Mouse (Mus musculus) embryonic facial prominence, embryonic 15.5 days (tissue): ENCODE measurements around the gene Tfap4. TPM values are rescaled to one million over a fixed set of nuclear protein-coding genes. Genes with fewer than 3 reads are reported as not detected.

ENCODE experiments used
- ATAC-seq: fragments of 200-750 bp; cut with Nextera tagmentation; 2 replicates; pipeline ENCODE4 v1.8.0; 2017; ENCODE audit warnings: low read depth, moderate TSS enrichment; ENCODE audit not compliant: insufficient number of reproducible peaks, low FRiP score, low TSS enrichment
- H3K27ac ChIP-seq: fragments of 300-500 bp; sonication (generic); replicated peaks from 2 replicates; pipeline ENCODE4 v1.5.1; 2015; ENCODE audit warnings: mild to moderate bottlenecking, inconsistent platforms
- H3K27me3 ChIP-seq: fragments of 300-500 bp; sonication (generic); 2 replicates; pipeline ENCODE4 v1.6.1; 2015; ENCODE audit warnings: inconsistent platforms
- H3K36me3 ChIP-seq: fragments of 300-500 bp; sonication (generic); 2 replicates; pipeline ENCODE4 v1.6.1; 2015; ENCODE audit warnings: mild to moderate bottlenecking, inconsistent platforms
- H3K4me1 ChIP-seq: fragments of 300-500 bp; sonication (generic); 2 replicates; pipeline ENCODE4 v1.6.1; 2015; ENCODE audit warnings: inconsistent platforms
- H3K4me2 ChIP-seq: fragments of 300-500 bp; sonication (generic); replicated peaks from 2 replicates; pipeline ENCODE4 v1.6.1; 2015; ENCODE audit warnings: mild to moderate bottlenecking, inconsistent platforms
- H3K4me3 ChIP-seq: fragments of 300-500 bp; sonication (generic); replicated peaks from 2 replicates; pipeline ENCODE4 v1.5.1; 2015; ENCODE audit warnings: mild to moderate bottlenecking, inconsistent platforms
- H3K9ac ChIP-seq: fragments of 300-500 bp; sonication (generic); 2 replicates; pipeline ENCODE4 v1.6.1; 2015; ENCODE audit warnings: inconsistent platforms
- H3K9me3 ChIP-seq: fragments of 300-500 bp; sonication (generic); replicated peaks from 2 replicates; pipeline ENCODE4 v1.6.1; 2016; ENCODE audit warnings: inconsistent platforms
- WGBS: fragments of 180-500 bp; shearing (Covaris S2); methylation state at CpG from one replicate; pipeline ENCODE4 v1.1.7; 2015; 5-methylcytosine and 5-hydroxymethylcytosine counted together
- polyA plus RNA-seq: library from polyadenylated mRNA; unstranded; fragments of >200 nt; fragmentation: Nextera tagmentation; extraction: Ambion mirVana; gene quantifications from 2 replicates; pipeline ENCODE4 v1.2.1, GENCODE M21; 2015

The Tfap4 gene
- polyA plus RNA-seq, 1 experiment from 2014 or later = 23.6 TPM

- Histone ChIP-seq H3K4me2 (no peak overlapping the region), H3K27ac (peak overlapping the region; percentile 66; the same call in 1 of the 2 replicates), H3K4me3 (no peak overlapping the region), H3K4me1 (peaks cover 13% of the 10 kb centered on the region), H3K27me3 (no peaks in the 10 kb centered on the region), H3K9me3 (no peaks in the 10 kb centered on the region), H3K9ac (no peak overlapping the region), H3K36me3 (no peaks in the 10 kb centered on the region)
- 60% methylated on average over 3 of the region's 3 CpGs for WGBS
- peak; percentile 64 for ATAC-seq
Observed at GRCm38 (mm10) chr16:4512661-4513438, 46.8 kb downstream of the Tfap4 start.

GRCm38 (mm10) chr16:4511371-4511770 lies 48.3 kb downstream of the Tfap4 start:
- H3K9ac ChIP-seq = no peak overlapping the region
- no peak for ATAC-seq
- H3K4me2 ChIP-seq = no peak overlapping the region
- H3K4me3 ChIP-seq = no peak overlapping the region
- H3K36me3 ChIP-seq = no peaks in the 10 kb centered on the region
- WGBS = 66% methylated on average over 2 of the region's 2 CpGs
- peaks cover 13% of the 10 kb centered on the region for H3K4me1 ChIP-seq
- no peaks in the 10 kb centered on the region for H3K27me3 ChIP-seq
- H3K27ac ChIP-seq = no peak overlapping the region
- H3K9me3 ChIP-seq = no peaks in the 10 kb centered on the region

- no peaks in the 10 kb centered on the region for H3K36me3 ChIP-seq
- no peak overlapping the region for H3K4me3 ChIP-seq
- H3K27me3 ChIP-seq = no peaks in the 10 kb centered on the region
- H3K4me2 ChIP-seq = no peak overlapping the region
- no peaks in the 10 kb centered on the region for H3K9me3 ChIP-seq
- no peak overlapping the region for H3K27ac ChIP-seq
- WGBS = 66% methylated on average over 3 of the region's 3 CpGs
- no peak overlapping the region for H3K9ac ChIP-seq
- ATAC-seq = no peak
- H3K4me1 ChIP-seq = no peaks in the 10 kb centered on the region
Observed at GRCm38 (mm10) chr16:4506181-4506580, 53.5 kb downstream of the Tfap4 start.

- H3K36me3 ChIP-seq = no peaks in the 10 kb centered on the region
- H3K9ac ChIP-seq = no peak overlapping the region
- no peaks in the 10 kb centered on the region for H3K9me3 ChIP-seq
- H3K27me3 ChIP-seq = no peaks in the 10 kb centered on the region
- no peak overlapping the region for H3K27ac ChIP-seq
- no peak overlapping the region for H3K4me2 ChIP-seq
- peaks cover 4% of the 10 kb centered on the region; the same call in 1 of the 2 replicates for H3K4me1 ChIP-seq
- ATAC-seq = no peak
- 83% methylated on average over 1 of the region's 1 CpGs for WGBS
- H3K4me3 ChIP-seq = no peak overlapping the region
Observed at GRCm38 (mm10) chr16:4503495-4503894, 56.2 kb downstream of the Tfap4 start.

GRCm38 (mm10) chr16:4502568-4502967 lies 57.1 kb downstream of the Tfap4 start:
- Histone ChIP-seq H3K4me2 (no peak overlapping the region), H3K36me3 (no peaks in the 10 kb centered on the region), H3K27me3 (no peaks in the 10 kb centered on the region), H3K4me1 (peaks cover 5% of the 10 kb centered on the region; the same call in 1 of the 2 replicates), H3K9me3 (no peaks in the 10 kb centered on the region), H3K4me3 (no peak overlapping the region), H3K9ac (no peak overlapping the region), H3K27ac (no peak overlapping the region)
- ATAC-seq = no peak

GRCm38 (mm10) chr16:4501703-4502102 lies 58.0 kb downstream of the Tfap4 start:
- no peak overlapping the region for H3K27ac ChIP-seq
- no peaks in the 10 kb centered on the region for H3K9me3 ChIP-seq
- H3K4me1 ChIP-seq = peaks cover 5% of the 10 kb centered on the region; the same call in 1 of the 2 replicates
- no peak overlapping the region for H3K9ac ChIP-seq
- ATAC-seq = no peak
- WGBS = 86% methylated on average over 3 of the region's 3 CpGs
- no peaks in the 10 kb centered on the region for H3K36me3 ChIP-seq
- H3K27me3 ChIP-seq = no peaks in the 10 kb centered on the region
- no peak overlapping the region for H3K4me2 ChIP-seq
- no peak overlapping the region for H3K4me3 ChIP-seq

GRCm38 (mm10) chr16:4500598-4501385 lies 58.9 kb downstream of the Tfap4 start:
- no peak for ATAC-seq
- WGBS = 82% methylated on average over 8 of the region's 8 CpGs
- no peak overlapping the region for H3K4me3 ChIP-seq

GRCm38 (mm10) chr16:4497762-4498607 lies 61.7 kb downstream of the Tfap4 start:
- H3K36me3 ChIP-seq = no peaks in the 10 kb centered on the region
- WGBS = 69% methylated on average over 8 of the region's 8 CpGs
- H3K4me2 ChIP-seq = no peak overlapping the region
- no peak overlapping the region for H3K9ac ChIP-seq
- H3K27me3 ChIP-seq = no peaks in the 10 kb centered on the region
- no peak overlapping the region for H3K4me3 ChIP-seq
- H3K27ac ChIP-seq = no peak overlapping the region
- H3K4me1 ChIP-seq = peaks cover 5% of the 10 kb centered on the region; the same call in 1 of the 2 replicates
- no peak for ATAC-seq
- no peaks in the 10 kb centered on the region for H3K9me3 ChIP-seq

More at GRCm38 (mm10) chr16:4500598-4501385, 58.9 kb downstream of the Tfap4 start:
- Histone ChIP-seq H3K9me3 (no peaks in the 10 kb centered on the region), H3K27me3 (no peaks in the 10 kb centered on the region), H3K9ac (no peak overlapping the region), H3K36me3 (no peaks in the 10 kb centered on the region), H3K4me1 (peaks cover 5% of the 10 kb centered on the region; the same call in 1 of the 2 replicates), H3K27ac (no peak overlapping the region), H3K4me2 (no peak overlapping the region)

- no peak for ATAC-seq
- no peaks in the 10 kb centered on the region for H3K27me3 ChIP-seq
- H3K4me2 ChIP-seq = no peak overlapping the region
- H3K4me1 ChIP-seq = peaks cover 5% of the 10 kb centered on the region; the same call in 1 of the 2 replicates
- H3K9ac ChIP-seq = no peak overlapping the region
- H3K9me3 ChIP-seq = no peaks in the 10 kb centered on the region
- WGBS = 89% methylated on average over 3 of the region's 3 CpGs
- H3K27ac ChIP-seq = no peak overlapping the region
- H3K36me3 ChIP-seq = no peaks in the 10 kb centered on the region; the same call in 1 of the 2 replicates
- H3K4me3 ChIP-seq = no peak overlapping the region
Observed at GRCm38 (mm10) chr16:4496470-4496869, 63.2 kb downstream of the Tfap4 start.

- H3K4me1 ChIP-seq = peaks cover 5% of the 10 kb centered on the region; the same call in 1 of the 2 replicates
- H3K9me3 ChIP-seq = no peaks in the 10 kb centered on the region
- WGBS = 84% methylated on average over 5 of the region's 5 CpGs
- H3K27me3 ChIP-seq = no peaks in the 10 kb centered on the region
- H3K4me2 ChIP-seq = no peak overlapping the region
- ATAC-seq = no peak
- no peak overlapping the region for H3K27ac ChIP-seq
- no peaks in the 10 kb centered on the region; the same call in 1 of the 2 replicates for H3K36me3 ChIP-seq
- H3K9ac ChIP-seq = no peak overlapping the region
- H3K4me3 ChIP-seq = no peak overlapping the region
Observed at GRCm38 (mm10) chr16:4495861-4496260, 63.8 kb downstream of the Tfap4 start.
